Mouse (Mus musculus): ENCODE measurements at regions not wholly inside any gene's neighbourhood (a gene's known extent, or its start where the extent isn't known, plus 50 kb on each side); places are given as distances from the start of the nearest gene placed in this dataset.

DNA sequence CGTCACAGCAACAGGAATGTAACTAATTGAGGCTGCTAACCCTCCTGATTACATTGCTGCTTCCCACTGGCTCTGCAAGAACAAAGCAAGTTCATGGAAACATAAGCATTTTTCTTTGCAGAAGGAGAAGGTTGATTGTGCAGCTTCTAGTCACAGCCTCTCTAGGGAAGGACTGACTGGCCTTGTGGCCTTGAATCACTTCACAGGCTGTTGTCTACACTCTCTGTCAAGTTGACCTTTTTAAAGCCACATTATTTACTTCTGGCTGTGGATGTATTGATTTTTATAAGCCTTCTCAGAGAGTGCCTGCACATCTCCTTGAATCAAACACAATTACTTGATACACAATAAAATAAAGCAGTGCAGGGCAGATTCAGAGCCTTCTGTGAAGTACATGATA, 251.8 kb upstream of the Myo3a start:
- TF ChIP-seq GATA1 (IDR thresholded peaks at IDR 0.05; ENCODE audit: borderline replicate concordance, low read length) (no peak), FLI1 (IDR thresholded peaks at IDR 0.05; ENCODE audit: low read length) (no peak)
